In the genomic region with DNA sequence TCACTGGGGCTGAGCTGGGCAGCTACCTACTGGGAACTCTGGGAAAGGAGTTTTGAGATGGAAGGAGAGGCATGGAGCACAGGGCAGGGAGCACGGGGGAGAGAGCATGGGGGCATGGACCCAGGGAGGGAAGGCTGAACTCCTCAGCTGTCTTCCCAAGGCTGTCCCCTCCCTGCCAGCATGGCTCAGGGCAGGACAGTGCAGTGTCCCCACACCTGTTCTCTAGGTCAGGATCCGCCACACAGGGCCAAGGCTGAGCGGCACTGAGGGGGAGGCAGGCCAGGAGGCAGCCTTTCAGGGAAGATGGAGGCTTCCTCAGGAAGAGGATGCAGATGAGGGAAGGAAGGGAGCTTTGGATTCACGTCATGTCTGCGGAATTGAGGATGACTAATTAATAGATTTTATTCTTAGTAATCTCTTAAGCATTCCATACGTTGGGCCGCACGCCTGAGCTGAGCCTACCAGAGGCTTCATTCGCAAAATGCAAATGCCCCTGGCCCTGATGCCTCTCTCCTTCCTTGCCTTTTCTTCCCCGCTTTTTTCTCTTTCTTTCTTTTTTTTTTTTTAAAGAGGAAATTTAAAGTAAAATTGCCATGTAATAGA, we compare ENCODE assay signal across 13 mouse cellular contexts. TPM values are rescaled to one million over a fixed set of nuclear protein-coding genes. Genes with fewer than 3 reads are reported as not detected.
DNase-seq lines count a peak whose midpoint lies in the region; ATAC-seq and TF ChIP-seq lines count a peak whose summit lies in the region.
"Had no signal": no experiment of that assay in that cellular context is flagged by ENCODE, and none has a peak within 500 bp of the region (broad histone marks: within the 10 kb centered on the region; RNA-seq: fewer than 3 reads in every experiment).

No protein-coding gene starts in this region.

- H3K27me3 ChIP-seq in kidney, embryonic 15.5 days: peaks cover 72% of the 10 kb centered on the region
- H3K27me3 ChIP-seq in kidney, embryonic 14.5 days (ENCODE audit: control insufficient read depth, insufficient read depth, low read length): peaks cover 10% of the 10 kb centered on the region; the same call in 1 of the 2 replicates
- no peaks in the 10 kb centered on the region for H3K27me3 ChIP-seq in forebrain, postnatal 0 days (ENCODE audit: insufficient read depth, low read length)
- peaks cover 77% of the 10 kb centered on the region for H3K27me3 ChIP-seq in midbrain, embryonic 12.5 days
- H3K27me3 ChIP-seq: Patski had no signal

- DNase-seq in forebrain, postnatal 0 days: no peak
- no peak for DNase-seq in gastrocnemius, postnatal 14 days
- DNase-seq in adrenal gland, adult (ENCODE audit: inconsistent age in 2 of 2, low spot score in 1 of 2): no peak
- DNase-seq in spleen, postnatal 14 days (ENCODE audit: low spot score in 2 of 2): no peak
- DNase-seq: adrenal gland, postnatal 36 days; cerebellum, adult 9-11 months; kidney, adult 11 months had no signal

- no peaks in the 10 kb centered on the region for H3K36me3 ChIP-seq in kidney, embryonic 15.5 days
- H3K36me3 ChIP-seq in kidney, embryonic 14.5 days (ENCODE audit: control insufficient read depth, insufficient read depth, low read length): no peaks in the 10 kb centered on the region
- H3K36me3 ChIP-seq in forebrain, postnatal 0 days (ENCODE audit: insufficient read depth): 0 out of 2 replicates have a peak, but pooled peaks cover 5% of the 10 kb centered on the region
- H3K36me3 ChIP-seq in midbrain, embryonic 12.5 days: no peaks in the 10 kb centered on the region

- intact Hi-C loops in gastrocnemius, postnatal 14 days (cut with DNase I; ENCODE audit: low total_unique reads): no loop called here

- peaks cover 62% of the 10 kb centered on the region for H3K4me1 ChIP-seq in kidney, embryonic 15.5 days
- peaks cover 15% of the 10 kb centered on the region; the same call in 1 of the 2 replicates for H3K4me1 ChIP-seq in kidney, embryonic 14.5 days (ENCODE audit: control insufficient read depth, insufficient read depth, low read length)
- H3K4me1 ChIP-seq in brown adipose tissue, adult 24 weeks (ENCODE audit: control insufficient read depth, insufficient read depth, insufficient read length, low read length): 0 out of 2 replicates have a peak, but pooled peaks cover 4% of the 10 kb centered on the region
- H3K4me1 ChIP-seq in forebrain, postnatal 0 days (ENCODE audit: insufficient read depth): peaks cover 31% of the 10 kb centered on the region
- H3K4me1 ChIP-seq in midbrain, embryonic 12.5 days: peaks cover 68% of the 10 kb centered on the region

- H3K4me3 ChIP-seq in kidney, embryonic 15.5 days (replicated peaks): no peak overlapping the region
- no peak overlapping the region for H3K4me3 ChIP-seq in kidney, embryonic 14.5 days (ENCODE audit: low read length)
- no peak overlapping the region for H3K4me3 ChIP-seq in brown adipose tissue, adult 24 weeks (ENCODE audit: insufficient read depth, low read depth, low read length)
- H3K4me3 ChIP-seq in forebrain, postnatal 0 days (ENCODE audit: low read depth, low read length): no peak overlapping the region
- no peak overlapping the region for H3K4me3 ChIP-seq in midbrain, embryonic 12.5 days

- TF ChIP-seq CTCF in forebrain, postnatal 0 days (IDR thresholded peaks at IDR 0.05; ENCODE audit: low read depth): no peak

- H3K9ac ChIP-seq in kidney, embryonic 15.5 days: no peak overlapping the region
- H3K9ac ChIP-seq in kidney, embryonic 14.5 days (ENCODE audit: low read depth, low read length): no peak overlapping the region
- no peak overlapping the region for H3K9ac ChIP-seq in forebrain, postnatal 0 days
- H3K9ac ChIP-seq in midbrain, embryonic 12.5 days (replicated peaks): no peak overlapping the region
- H3K9ac ChIP-seq: liver, embryonic 14.5 days had no signal

- H3K4me2 ChIP-seq in kidney, embryonic 15.5 days: no peak overlapping the region
- no peak overlapping the region for H3K4me2 ChIP-seq in kidney, embryonic 14.5 days (replicated peaks; ENCODE audit: low read depth, low read length)
- no peak overlapping the region for H3K4me2 ChIP-seq in forebrain, postnatal 0 days (ENCODE audit: low read depth)
- H3K4me2 ChIP-seq in midbrain, embryonic 12.5 days (replicated peaks): no peak overlapping the region

- peak; percentile 41; the same call in 1 of the 2 replicates for ATAC-seq in kidney, embryonic 15.5 days (replicated peaks; ENCODE audit: low FRiP score)
- ATAC-seq in kidney, embryonic 14.5 days (ENCODE audit: low FRiP score, low TSS enrichment): no peak
- 0 out of 2 replicates have a peak, but pooled peaks have one; percentile 5 for ATAC-seq in forebrain, postnatal 0 days
- peak; percentile 32; the same call in 1 of the 2 replicates for ATAC-seq in midbrain, embryonic 12.5 days (ENCODE audit: low FRiP score, low read depth)
- ATAC-seq: Patski had no signal

- WGBS in kidney, embryonic 15.5 days: 73% methylated on average over 10 of the region's 10 CpGs
- WGBS in kidney, embryonic 14.5 days: 68% methylated on average over 10 of the region's 10 CpGs
- 25% methylated on average over 10 of the region's 10 CpGs for WGBS in forebrain, postnatal 0 days
- 33% methylated on average over 10 of the region's 10 CpGs for WGBS in midbrain, embryonic 12.5 days

- no peaks in the 10 kb centered on the region for H3K9me3 ChIP-seq in kidney, embryonic 15.5 days (replicated peaks)
- H3K9me3 ChIP-seq in kidney, embryonic 14.5 days (ENCODE audit: control insufficient read depth, low read length): no peaks in the 10 kb centered on the region
- H3K9me3 ChIP-seq in forebrain, postnatal 0 days (ENCODE audit: low read length): no peaks in the 10 kb centered on the region
- H3K9me3 ChIP-seq in midbrain, embryonic 12.5 days: no peaks in the 10 kb centered on the region

- peak overlapping the region; percentile 30; the same call in 1 of the 2 replicates for H3K27ac ChIP-seq in kidney, embryonic 15.5 days
- no peak overlapping the region for H3K27ac ChIP-seq in kidney, embryonic 14.5 days (ENCODE audit: low read depth, low read length)
- peak overlapping the region; percentile 52; the same call in 1 of the 2 replicates for H3K27ac ChIP-seq in brown adipose tissue, adult 24 weeks (replicated peaks; ENCODE audit: low read depth, low read length)
- peak overlapping the region; percentile 74 for H3K27ac ChIP-seq in forebrain, postnatal 0 days (ENCODE audit: low read depth, low read length)
- peak overlapping the region; percentile 71 for H3K27ac ChIP-seq in midbrain, embryonic 12.5 days (replicated peaks)
- H3K27ac ChIP-seq: liver, embryonic 14.5 days had no signal

RNA-seq across cellular contexts. Expression of gene Flrt1, which starts 14.0 kb away (rescaled TPM):
- polyA plus RNA-seq in kidney, embryonic 15.5 days (2015; fragmentation: Nextera tagmentation; extraction: Ambion mirVana): 4.4 and 5.0 TPM in 2 replicates
- 3.0 and 5.5 TPM in 2 replicates for polyA plus RNA-seq in kidney, embryonic 14.5 days (2014; fragmentation: Nextera tagmentation; extraction: Ambion mirVana)
- 0.59 TPM in 1 of 2 replicates, not detected in the other for polyA plus RNA-seq in brown adipose tissue, adult 24 weeks (2012; ENCODE audit: insufficient read depth, insufficient read length, missing spikeins)
- 8.1 and 8.8 TPM in 2 replicates for total RNA-seq in forebrain, postnatal 0 days (2014; rRNA removed)
- polyA plus RNA-seq in forebrain, postnatal 0 days (2015; fragmentation: Nextera tagmentation; extraction: Ambion mirVana): 6.7 and 11.3 TPM in 2 replicates
- polyA plus RNA-seq in midbrain, embryonic 12.5 days (2016; fragmentation: Nextera tagmentation; extraction: Ambion mirVana): 8.0 and 8.2 TPM in 2 replicates
- total RNA-seq in gastrocnemius, postnatal 14 days (2021): under 1 TPM; 0.27 to 0.51 TPM

RNA-seq across cellular contexts. Expression of gene Macrod1, which starts 34.9 kb away (rescaled TPM):
- polyA plus RNA-seq in kidney, embryonic 15.5 days (2015; fragmentation: Nextera tagmentation; extraction: Ambion mirVana): 13.9 and 14.8 TPM in 2 replicates
- 9.9 and 10.7 TPM in 2 replicates for polyA plus RNA-seq in kidney, embryonic 14.5 days (2014; fragmentation: Nextera tagmentation; extraction: Ambion mirVana)
- polyA plus RNA-seq in brown adipose tissue, adult 24 weeks (2012; ENCODE audit: insufficient read depth, insufficient read length, missing spikeins): 155 and 161 TPM in 2 replicates
- total RNA-seq in forebrain, postnatal 0 days (2014; rRNA removed): 8.1 and 9.4 TPM in 2 replicates
- 8.0 and 8.5 TPM in 2 replicates for polyA plus RNA-seq in forebrain, postnatal 0 days (2015; fragmentation: Nextera tagmentation; extraction: Ambion mirVana)
- 3.0 and 3.3 TPM in 2 replicates for polyA plus RNA-seq in midbrain, embryonic 12.5 days (2016; fragmentation: Nextera tagmentation; extraction: Ambion mirVana)
- total RNA-seq in gastrocnemius, postnatal 14 days (2021): 100 to 1,000 TPM; 187 to 192 TPM

RNA-seq across cellular contexts. Expression of gene Stip1, which starts 51.8 kb away (rescaled TPM):
- polyA plus RNA-seq in kidney, embryonic 15.5 days (2015; fragmentation: Nextera tagmentation; extraction: Ambion mirVana): 290 and 298 TPM in 2 replicates
- polyA plus RNA-seq in kidney, embryonic 14.5 days (2014; fragmentation: Nextera tagmentation; extraction: Ambion mirVana): 223 and 304 TPM in 2 replicates
- polyA plus RNA-seq in brown adipose tissue, adult 24 weeks (2012; ENCODE audit: insufficient read depth, insufficient read length, missing spikeins): 81.7 and 119 TPM in 2 replicates
- 124 and 133 TPM in 2 replicates for total RNA-seq in forebrain, postnatal 0 days (2014; rRNA removed)
- 146 and 156 TPM in 2 replicates for polyA plus RNA-seq in forebrain, postnatal 0 days (2015; fragmentation: Nextera tagmentation; extraction: Ambion mirVana)
- 315 and 316 TPM in 2 replicates for polyA plus RNA-seq in midbrain, embryonic 12.5 days (2016; fragmentation: Nextera tagmentation; extraction: Ambion mirVana)
- total RNA-seq in gastrocnemius, postnatal 14 days (2021): 10 to 100 TPM; 80.3 to 92.4 TPM
